Mouse (Mus musculus): ENCODE results near the gene Sf3a3. TPM values are rescaled to one million over a fixed set of nuclear protein-coding genes. Genes with fewer than 3 reads are reported as not detected.

Sf3a3 gene
- total and polyA plus RNA-seq, 3 experiments: 127 to 295 (median 144) TPM

GRCm38 (mm10) chr4:124752281-124753199 is 38.0 kb downstream of the Sf3a3 start:
- H3K4me1 ChIP-seq (ENCODE audit: control insufficient read depth in 1 of 2, insufficient read depth in 2 of 2, low read length in 2 of 2): peaks cover 3 to 25% of the 10 kb centered on the region in 2 experiments
- peak overlapping the region; percentile 89 for H3K27ac ChIP-seq (ENCODE audit: control insufficient read depth, low read depth, low read length)
- peak; percentile 91 for DNase-seq (ENCODE audit: low read depth, low spot score)
- peak overlapping the region; percentile 82 for H3K9ac ChIP-seq (ENCODE audit: control insufficient read depth, low read depth, low read length, poor library complexity, severe bottlenecking)
- peaks cover 0 to 35% of the 10 kb centered on the region in 2 experiments; a peak in 2 of 4 replicates for H3K36me3 ChIP-seq (ENCODE audit: control insufficient read depth in 1 of 2, insufficient read depth in 2 of 2, low read length in 2 of 2)
- H3K79me2 ChIP-seq (ENCODE audit: control insufficient read depth, insufficient read depth, low read length, poor library complexity): peaks cover 49% of the 10 kb centered on the region
- no peaks in the 10 kb centered on the region for H3K9me3 ChIP-seq (replicated peaks; ENCODE audit: insufficient read depth, low read length)
- peak overlapping the region; percentile 87 to 96 for H3K4me3 ChIP-seq (ENCODE audit: control insufficient read depth in 1 of 2, insufficient read depth in 1 of 2, low read depth in 2 of 2, low read length in 2 of 2)
- no peaks in the 10 kb centered on the region for H3K27me3 ChIP-seq (ENCODE audit: control insufficient read depth in 1 of 2, insufficient read depth in 2 of 2, low read length in 2 of 2)
- TF ChIP-seq NRF1 (IDR thresholded peaks at IDR 0.05; ENCODE audit: insufficient read depth, low read depth, low read length, poor library complexity, severe bottlenecking) (no peak), RAD21 (IDR thresholded peaks at IDR 0.05; ENCODE audit: low read depth, low read length) (peak; percentile 15), MYC (IDR thresholded peaks at IDR 0.05; ENCODE audit: low read depth, low read length) (0 out of 2 replicates have a peak, but pooled peaks have one; percentile 72), MXI1 (IDR thresholded peaks at IDR 0.05; ENCODE audit: low read depth, low read length) (peak; percentile 87), ZNF384 (IDR thresholded peaks at IDR 0.05; ENCODE audit: low read depth, low read length) (peak; percentile 58), MAX (IDR thresholded peaks at IDR 0.05; ENCODE audit: low read length) (0 out of 2 replicates have a peak, but pooled peaks have one; percentile 46), CTCF (IDR thresholded peaks at IDR 0.05 in 2 of 3, conservative IDR thresholded peaks at IDR 0.05 in 1 of 3; ENCODE audit: control insufficient read depth in 1 of 3, insufficient read depth in 1 of 3, low read depth in 2 of 3, low read length in 3 of 3, poor library complexity in 1 of 3, severe bottlenecking in 1 of 3) (peak in 2 of 3 experiments; percentile 5 to 21; a peak in 1 of 6 replicates), KAT2A (conservative IDR thresholded peaks at IDR 0.05; ENCODE audit: low read depth, low read length) (no peak), NELFE (IDR thresholded peaks at IDR 0.05; ENCODE audit: low read depth, low read length) (no peak), MEF2A (IDR thresholded peaks at IDR 0.05; ENCODE audit: extremely low read depth, insufficient replicate concordance, low read depth, low read length, poor library complexity, severe bottlenecking) (no peak), ZMIZ1 (IDR thresholded peaks at IDR 0.05; ENCODE audit: low read depth, low read length) (no peak), ETS1 (IDR thresholded peaks at IDR 0.05; ENCODE audit: low read depth, low read length) (peak; percentile 99), UBTF (IDR thresholded peaks at IDR 0.05; ENCODE audit: borderline replicate concordance, insufficient read depth, low read depth, low read length) (no peak), POLR2AphosphoS2 (IDR thresholded peaks at IDR 0.05; ENCODE audit: low read length) (no peak), GATA1 (IDR thresholded peaks at IDR 0.05; ENCODE audit: low read depth, low read length) (peak; percentile 98), EP300 (IDR thresholded peaks at IDR 0.05; ENCODE audit: low read depth in 1 of 2, low read length in 2 of 2) (peak; percentile 93 to 96), POLR2A (IDR thresholded peaks at IDR 0.05; ENCODE audit: control insufficient read depth in 1 of 2, insufficient read depth in 1 of 2, low read depth in 1 of 2, low read length in 2 of 2, poor library complexity in 1 of 2) (peak in 1 of 2 experiments; percentile 40; a peak in 2 of 4 replicates), CHD1 (IDR thresholded peaks at IDR 0.05; ENCODE audit: low read depth, low read length) (no peak; the same call in 1 of the 2 replicates), E2F4 (IDR thresholded peaks at IDR 0.05; ENCODE audit: borderline replicate concordance, low read depth, low read length) (no peak), SIN3A (IDR thresholded peaks at IDR 0.05; ENCODE audit: low read length) (peak; percentile 98), HCFC1 (IDR thresholded peaks at IDR 0.05; ENCODE audit: low read depth, low read length) (peak; percentile 47; the same call in 1 of the 2 replicates), MAZ (IDR thresholded peaks at IDR 0.05; ENCODE audit: low read depth, low read length) (peak; percentile 42; the same call in 1 of the 2 replicates), USF2 (IDR thresholded peaks at IDR 0.05; ENCODE audit: borderline replicate concordance in 1 of 2, insufficient read depth in 1 of 2, low read depth in 1 of 2, low read length in 2 of 2) (no peak), USF1 (IDR thresholded peaks at IDR 0.05; ENCODE audit: low read depth, low read length) (no peak), ZKSCAN1 (IDR thresholded peaks at IDR 0.05; ENCODE audit: low read depth, low read length) (no peak), MAFK (IDR thresholded peaks at IDR 0.05; ENCODE audit: borderline replicate concordance, low read depth, low read length) (no peak), ELF1 (IDR thresholded peaks at IDR 0.05; ENCODE audit: low read depth, low read length) (0 out of 2 replicates have a peak, but pooled peaks have one; percentile 41), GABPA (IDR thresholded peaks at IDR 0.05; ENCODE audit: low read depth, low read length) (no peak), TBP (IDR thresholded peaks at IDR 0.05; ENCODE audit: low read depth, low read length) (peak; percentile 67), CHD2 (IDR thresholded peaks at IDR 0.05; ENCODE audit: low read length) (no peak), POLR2AphosphoS5 (IDR thresholded peaks at IDR 0.05; ENCODE audit: borderline replicate concordance, low read depth, low read length) (no peak), SMC3 (IDR thresholded peaks at IDR 0.05; ENCODE audit: low read depth, low read length) (no peak), RCOR1 (IDR thresholded peaks at IDR 0.05; ENCODE audit: low read depth, low read length) (peak; percentile 84), ZC3H11A (IDR thresholded peaks at IDR 0.05; ENCODE audit: low read depth, low read length) (no peak)

All from MEL (cell line).